Mouse (Mus musculus) E14TG2a.4 (cell line): ENCODE data around the gene Scap.

Experiments used
- CTCF ChIP-seq: conservative IDR thresholded peaks from 2 replicates; pipeline ENCODE4 v1.5.1; 2014; ENCODE audit warnings: low read length
- NANOG ChIP-seq: IDR thresholded peaks from 2 replicates; pipeline ENCODE4 v1.6.1; 2014; ENCODE audit warnings: borderline replicate concordance, low read length, mixed read lengths

- TF ChIP-seq CTCF (no peak), NANOG (no peak)
Measured at GRCm38 (mm10) chr9:110390843-110391242, 57.8 kb downstream of the Scap start.
